Mouse (Mus musculus) myocyte (in vitro differentiated cells): ENCODE measurements at regions not wholly inside any gene's neighbourhood (a gene's known extent, or its start where the extent isn't known, plus 50 kb on each side); places are given as distances from the start of the nearest gene placed in this dataset.
"Not testable (repeated sequence)": the region's sequence is repeated elsewhere in the genome, so short reads cannot be mapped to it uniquely, and the experiment has no call there.

Source experiments
- H3K27me3 ChIP-seq: one replicate; pipeline ENCODE4 v1.6.1; 2011; ENCODE audit not compliant: control insufficient read depth, insufficient read depth, insufficient read length
- H3K36me3 ChIP-seq: one replicate; pipeline ENCODE4 v1.6.1; 2011; ENCODE audit not compliant: control insufficient read depth, insufficient read depth
- H3K4me2 ChIP-seq: one replicate; pipeline ENCODE4 v1.6.1; 2011; ENCODE audit warnings: low read depth, control low read depth
- H3K4me3 ChIP-seq: one replicate; pipeline ENCODE4 v1.5.1; 2011; ENCODE audit warnings: mild to moderate bottlenecking, control low read depth, moderate library complexity
- H3K79me2 ChIP-seq: one replicate; pipeline ENCODE4 v1.6.1; 2011; ENCODE audit not compliant: control insufficient read depth, insufficient read depth
- H3ac ChIP-seq: one replicate; pipeline ENCODE4 v1.6.1; 2011; ENCODE audit not compliant: control insufficient read depth, insufficient read length
- CEBPB ChIP-seq: IDR thresholded peaks from 2 replicates; pipeline ENCODE4 v1.6.1; 2011; ENCODE audit warnings: mild to moderate bottlenecking, moderate library complexity; ENCODE audit not compliant: poor library complexity, insufficient read depth, severe bottlenecking
- E2F4 ChIP-seq: IDR thresholded peaks from one replicate; pipeline ENCODE4 v1.6.1; 2011; ENCODE audit warnings: mild to moderate bottlenecking, control low read depth, moderate library complexity; ENCODE audit not compliant: insufficient read depth
- MAX ChIP-seq: IDR thresholded peaks from one replicate; pipeline ENCODE4 v1.6.1; 2011; ENCODE audit warnings: low read depth, mild to moderate bottlenecking, control low read depth
- MYOD1 ChIP-seq, 3 experiments: IDR thresholded peaks; one replicate each; pipeline ENCODE4 v1.6.1; 2011; ENCODE audit warnings: control low read depth in 2 of 3, low read depth in 2 of 3, mild to moderate bottlenecking in 2 of 3, moderate library complexity in 1 of 3; ENCODE audit not compliant: insufficient read length in 2 of 3, control insufficient read depth in 1 of 3
- MYOG ChIP-seq, 3 experiments: IDR thresholded peaks; one replicate each; pipeline ENCODE4 v1.6.1; 2011; ENCODE audit warnings: control low read depth in 2 of 3, low read depth in 2 of 3, mild to moderate bottlenecking in 2 of 3; ENCODE audit not compliant: insufficient read length in 2 of 3, control insufficient read depth in 1 of 3, insufficient read depth in 1 of 3
- POLR2A ChIP-seq: IDR thresholded peaks from one replicate; pipeline ENCODE4 v1.6.1; 2011; ENCODE audit warnings: low read depth, mild to moderate bottlenecking, control low read depth, moderate library complexity; ENCODE audit not compliant: insufficient read length
- POLR2AphosphoS2 ChIP-seq: IDR thresholded peaks from one replicate; pipeline ENCODE4 v1.6.1; 2011; ENCODE audit warnings: low read depth, control low read depth; ENCODE audit not compliant: insufficient read length
- REST ChIP-seq: IDR thresholded peaks from one replicate; pipeline ENCODE4 v1.6.1; 2011; ENCODE audit warnings: mild to moderate bottlenecking, control low read depth, moderate library complexity; ENCODE audit not compliant: insufficient read depth, insufficient read length
- SRF ChIP-seq: IDR thresholded peaks from one replicate; pipeline ENCODE4 v1.6.1; 2011; ENCODE audit warnings: low read depth; ENCODE audit not compliant: control insufficient read depth, insufficient read length
- TCF12 ChIP-seq: IDR thresholded peaks from one replicate; pipeline ENCODE4 v1.6.1; 2011; ENCODE audit warnings: mild to moderate bottlenecking, control low read depth; ENCODE audit not compliant: poor library complexity, insufficient read depth, severe bottlenecking
- TCF3 ChIP-seq: IDR thresholded peaks from one replicate; pipeline ENCODE4 v1.6.1; 2011; ENCODE audit warnings: low read depth, control low read depth; ENCODE audit not compliant: insufficient read length
- USF1 ChIP-seq: IDR thresholded peaks from one replicate; pipeline ENCODE4 v1.6.1; 2011; ENCODE audit warnings: low read depth, mild to moderate bottlenecking, control low read depth, moderate library complexity

DNA sequence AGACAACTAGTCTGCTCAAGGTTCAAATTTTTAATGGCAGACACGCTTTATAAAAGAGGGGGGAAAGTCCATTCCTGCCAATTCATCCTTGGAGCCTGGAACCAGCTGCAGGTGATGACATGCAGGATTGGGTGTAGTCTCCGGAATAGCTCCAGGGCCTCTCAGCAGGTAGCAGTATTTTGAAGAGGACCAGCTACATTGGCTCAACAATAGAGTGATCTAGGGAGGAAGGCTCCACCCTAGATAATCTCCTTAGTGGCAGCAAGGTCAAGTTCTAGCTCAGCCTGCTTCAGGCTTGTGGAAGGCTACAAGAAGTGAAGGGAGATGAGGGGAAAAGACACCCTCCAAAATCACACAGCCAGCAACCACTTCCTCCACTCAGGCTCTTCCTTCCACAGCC lies 1405.1 kb downstream of the 4930444P10Rik start:
- not testable (repeated sequence) for H3K4me3 ChIP-seq, H3K79me2 ChIP-seq, H3K27me3 ChIP-seq, H3K4me2 ChIP-seq, H3K36me3 ChIP-seq, H3ac ChIP-seq

DNA sequence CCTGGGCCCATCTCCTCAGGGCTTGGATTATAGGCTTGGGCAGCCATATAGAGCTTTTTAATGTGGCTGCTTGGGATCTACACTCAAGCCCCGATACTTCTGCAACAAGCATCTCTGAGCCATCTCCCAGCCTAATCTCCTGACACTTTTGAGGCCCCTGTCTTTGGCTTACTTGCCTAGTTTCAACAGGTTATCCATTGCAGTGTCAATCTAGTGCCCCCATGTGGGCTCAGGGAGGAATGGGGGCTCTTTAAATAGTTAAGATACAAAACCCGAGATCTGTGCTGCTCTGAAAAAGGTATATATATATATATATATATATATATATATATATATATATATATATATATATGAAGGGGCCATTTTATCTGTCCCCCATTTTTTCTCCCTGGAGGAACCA lies 1407.0 kb downstream of the 4930444P10Rik start:
- H3K4me3 ChIP-seq, result no peak overlapping the region
- no peak overlapping the region for H3ac ChIP-seq
- H3K36me3 ChIP-seq, result no peaks in the 10 kb centered on the region
- H3K27me3 ChIP-seq, result no peaks in the 10 kb centered on the region
- TF ChIP-seq TCF12 (no peak), REST (no peak), MAX (no peak), TCF3 (no peak), MYOD1 (IDR thresholded peaks at IDR 0.05; ENCODE audit: control insufficient read depth in 1 of 3, insufficient read length in 2 of 3, low read depth in 2 of 3) (no peak)
- H3K4me2 ChIP-seq, result no peak overlapping the region
- H3K79me2 ChIP-seq, result no peaks in the 10 kb centered on the region

DNA sequence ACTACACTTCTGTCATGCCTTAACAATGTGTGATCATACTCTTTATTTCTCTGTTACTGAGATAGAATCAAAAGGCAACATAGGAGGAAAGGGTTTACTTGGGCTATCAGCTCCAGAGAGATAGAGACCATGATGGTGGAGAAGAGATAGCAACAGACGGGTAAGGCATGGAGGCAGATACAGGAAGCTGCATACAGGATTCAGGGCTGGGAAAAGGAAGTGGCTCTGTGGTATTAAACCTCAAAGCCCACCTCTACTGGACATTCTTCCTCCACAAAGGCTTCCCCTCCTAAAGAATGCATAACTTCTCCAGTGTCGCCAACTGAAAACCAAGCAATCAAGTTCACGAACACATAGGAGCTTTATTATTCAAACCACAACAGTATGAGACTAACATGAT lies 1412.7 kb downstream of the 4930444P10Rik start:
- no peaks in the 10 kb centered on the region for H3K36me3 ChIP-seq
- no peak for TF ChIP-seq MYOD1 (IDR thresholded peaks at IDR 0.05; ENCODE audit: control insufficient read depth in 1 of 3, insufficient read length in 2 of 3, low read depth in 2 of 3)
- TF ChIP-seq TCF12, result no peak
- no peak for TF ChIP-seq REST
- no peak for TF ChIP-seq CEBPB
- TF ChIP-seq SRF, result no peak
- TF ChIP-seq USF1, result no peak
- TF ChIP-seq POLR2A, result no peak
- H3K4me3 ChIP-seq, result no peak overlapping the region
- H3K27me3 ChIP-seq, result no peaks in the 10 kb centered on the region
- no peak overlapping the region for H3K4me2 ChIP-seq
- H3ac ChIP-seq, result no peak overlapping the region
- no peaks in the 10 kb centered on the region for H3K79me2 ChIP-seq

DNA sequence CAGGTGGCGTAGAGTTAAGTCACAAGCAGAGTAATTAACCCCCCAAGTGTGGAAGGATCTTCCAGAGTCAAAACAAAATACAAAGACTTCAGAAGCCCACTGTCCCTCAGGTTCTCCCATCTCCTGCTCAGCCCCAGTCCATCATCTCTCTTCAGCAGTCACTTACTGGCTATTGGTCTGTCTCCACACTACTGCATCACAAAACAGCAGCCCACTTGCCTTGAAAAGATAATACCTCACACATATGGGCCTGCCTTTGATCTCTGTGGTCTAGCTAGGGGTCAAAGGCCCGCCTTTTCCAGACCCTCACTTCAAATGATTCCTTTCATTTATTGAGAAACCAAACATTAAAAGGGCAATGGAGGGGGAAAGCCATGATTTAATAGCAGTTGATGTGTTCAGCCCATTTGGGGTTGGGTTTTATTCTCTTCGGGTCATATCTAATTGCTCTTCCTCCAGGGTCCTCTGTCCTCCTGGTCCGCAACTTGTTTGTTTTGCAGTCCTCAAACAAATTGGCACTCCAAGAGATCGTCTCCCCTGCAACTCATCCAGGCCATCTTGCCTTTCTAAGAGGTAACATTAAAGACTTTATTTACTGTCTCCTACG lies 1420.6 kb downstream of the 4930444P10Rik start:
- H3K79me2 ChIP-seq, result no peaks in the 10 kb centered on the region
- no peak overlapping the region for H3K4me3 ChIP-seq
- no peaks in the 10 kb centered on the region for H3K36me3 ChIP-seq
- H3K4me2 ChIP-seq, result no peak overlapping the region
- H3K27me3 ChIP-seq, result no peaks in the 10 kb centered on the region
- TF ChIP-seq CEBPB, result no peak
- no peak for TF ChIP-seq MYOG (IDR thresholded peaks at IDR 0.05; ENCODE audit: control insufficient read depth in 1 of 3, insufficient read depth in 1 of 3, insufficient read length in 2 of 3, low read depth in 2 of 3)
- TF ChIP-seq POLR2AphosphoS2, result no peak
- no peak for TF ChIP-seq MYOD1 (IDR thresholded peaks at IDR 0.05; ENCODE audit: control insufficient read depth in 1 of 3, insufficient read length in 2 of 3, low read depth in 2 of 3)
- TF ChIP-seq REST, result no peak
- no peak for TF ChIP-seq E2F4
- TF ChIP-seq POLR2A, result no peak
- TF ChIP-seq MAX, result no peak
- no peak for TF ChIP-seq TCF3
- TF ChIP-seq USF1, result no peak
- TF ChIP-seq TCF12, result no peak
- TF ChIP-seq SRF, result no peak
- H3ac ChIP-seq, result no peak overlapping the region

DNA sequence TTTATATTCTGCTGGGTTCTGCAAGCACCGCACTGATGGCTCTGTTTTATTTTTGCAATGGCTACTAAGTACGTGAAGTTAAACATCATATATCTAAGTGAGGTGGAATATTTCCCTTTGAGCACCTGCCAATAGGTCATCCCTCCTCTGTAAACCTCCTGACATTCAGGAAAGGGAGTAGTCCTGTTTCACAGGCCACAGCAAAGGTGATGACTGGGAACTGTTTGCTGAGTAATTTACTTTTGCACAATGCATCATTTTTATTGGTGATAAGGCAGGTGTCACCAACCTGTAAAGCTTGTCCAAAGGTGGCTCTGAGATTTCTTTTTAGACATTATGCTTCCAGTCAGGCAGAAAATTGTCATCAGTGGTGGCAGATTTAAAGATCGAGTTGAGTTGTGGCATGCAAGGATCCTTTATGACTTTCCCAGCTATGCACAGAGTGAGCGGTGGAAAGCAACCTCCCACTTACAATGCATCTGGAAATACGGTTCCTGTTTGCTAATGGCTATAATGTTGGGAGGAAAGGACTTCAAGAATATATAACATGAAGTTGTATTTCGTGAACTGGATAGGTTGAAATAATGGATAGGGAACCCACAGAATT lies 1430.3 kb downstream of the 4930444P10Rik start:
- no peak for TF ChIP-seq CEBPB
- no peaks in the 10 kb centered on the region for H3K27me3 ChIP-seq
- H3K36me3 ChIP-seq, result no peaks in the 10 kb centered on the region
- H3K4me2 ChIP-seq, result no peak overlapping the region
- H3ac ChIP-seq, result no peak overlapping the region
- no peaks in the 10 kb centered on the region for H3K79me2 ChIP-seq
- H3K4me3 ChIP-seq, result no peak overlapping the region

DNA sequence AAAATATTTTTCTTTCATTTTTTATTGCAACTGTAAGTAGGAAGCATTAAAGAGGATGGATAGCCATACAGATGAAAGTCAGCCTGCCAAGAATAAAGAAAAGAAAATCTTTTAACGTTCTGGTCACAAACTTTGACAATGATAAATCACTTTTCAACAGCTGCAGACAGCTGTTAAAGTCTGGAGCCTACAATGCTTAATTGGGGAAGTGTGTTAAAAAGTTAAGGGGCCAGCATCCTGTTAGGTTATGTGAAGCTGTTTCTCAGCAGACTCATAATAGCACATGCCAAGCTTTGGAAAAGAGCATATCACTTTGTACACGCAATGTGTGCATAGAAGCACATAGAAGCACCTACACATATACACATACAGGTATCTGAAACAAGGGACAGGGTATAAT lies 1431.3 kb downstream of the 4930444P10Rik start:
- H3K79me2 ChIP-seq, result no peaks in the 10 kb centered on the region
- H3K4me3 ChIP-seq, result no peak overlapping the region
- no peaks in the 10 kb centered on the region for H3K36me3 ChIP-seq
- H3ac ChIP-seq, result no peak overlapping the region
- TF ChIP-seq CEBPB (no peak), REST (no peak), MYOG (IDR thresholded peaks at IDR 0.05; ENCODE audit: control insufficient read depth in 1 of 3, insufficient read depth in 1 of 3, insufficient read length in 2 of 3, low read depth in 2 of 3) (no peak), MYOD1 (IDR thresholded peaks at IDR 0.05; ENCODE audit: control insufficient read depth in 1 of 3, insufficient read length in 2 of 3, low read depth in 2 of 3) (no peak), TCF3 (no peak), TCF12 (no peak), POLR2A (no peak), POLR2AphosphoS2 (no peak), MAX (no peak), USF1 (no peak), E2F4 (no peak), SRF (no peak)
- H3K4me2 ChIP-seq, result no peak overlapping the region
- H3K27me3 ChIP-seq, result no peaks in the 10 kb centered on the region
